Mouse (Mus musculus) C3H10T1/2 (cell line): ENCODE results near the gene Atg16l1. TPM values are rescaled to one million over a fixed set of nuclear protein-coding genes. Genes with fewer than 3 reads are reported as not detected.

Experiments used
- polyA plus RNA-seq, 2 experiments: library from polyadenylated mRNA; unstranded; fragments of >200 nt; fragmentation: generic; extraction: Trizol; gene quantifications; one replicate each; pipeline ENCODE4 v1.2.1; 2012; ENCODE audit warnings: missing spikeins in 2 of 2

The Atg16l1 gene
- polyA plus RNA-seq: 10 to 100 TPM in 1 of 2 experiments, 1 to 10 TPM in 1; 4.9 to 13.7 TPM

DNA sequence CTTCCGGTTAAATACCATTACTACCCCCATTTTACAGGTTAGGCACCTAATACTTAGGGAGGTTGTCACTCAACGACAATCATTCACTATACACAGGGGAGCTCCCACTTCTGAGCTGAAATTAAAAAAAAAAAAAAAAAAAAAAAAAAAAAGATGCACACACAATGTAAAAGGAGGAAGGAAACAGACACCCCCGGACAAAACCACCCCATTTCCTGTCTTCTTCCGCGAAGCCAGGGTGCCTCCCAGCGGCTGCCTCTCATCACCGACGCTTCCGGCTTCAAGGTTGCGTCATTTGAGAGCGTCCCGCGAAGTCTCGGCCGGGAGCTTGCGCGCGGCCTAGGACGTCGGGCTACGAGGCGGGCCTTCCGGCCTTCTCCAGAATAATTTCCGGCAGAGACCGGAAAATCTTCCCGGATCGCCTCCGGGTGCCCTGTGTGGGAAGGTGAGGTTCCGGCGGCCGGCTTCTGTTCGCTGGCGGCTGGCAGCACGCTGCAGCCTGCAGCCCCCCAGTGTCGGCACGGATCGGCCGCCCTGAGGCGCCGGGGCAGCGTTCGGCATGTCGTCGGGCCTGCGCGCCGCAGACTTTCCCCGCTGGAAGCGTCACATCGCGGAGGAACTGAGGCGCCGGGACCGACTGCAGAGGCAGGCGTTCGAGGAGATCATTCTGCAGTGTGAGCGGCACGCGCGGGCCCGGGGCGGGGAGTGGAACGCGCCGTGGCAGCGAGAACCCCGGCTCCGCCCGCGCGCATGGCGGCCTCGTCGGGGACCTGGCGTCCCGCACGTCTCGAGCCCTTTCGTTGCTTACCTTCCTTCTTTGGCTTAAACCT lies at the start of gene Atg16l1:
Atg16l1 (plus strand) TSS at position 230 of the 830 bp plus-strand sequence.

DNA sequence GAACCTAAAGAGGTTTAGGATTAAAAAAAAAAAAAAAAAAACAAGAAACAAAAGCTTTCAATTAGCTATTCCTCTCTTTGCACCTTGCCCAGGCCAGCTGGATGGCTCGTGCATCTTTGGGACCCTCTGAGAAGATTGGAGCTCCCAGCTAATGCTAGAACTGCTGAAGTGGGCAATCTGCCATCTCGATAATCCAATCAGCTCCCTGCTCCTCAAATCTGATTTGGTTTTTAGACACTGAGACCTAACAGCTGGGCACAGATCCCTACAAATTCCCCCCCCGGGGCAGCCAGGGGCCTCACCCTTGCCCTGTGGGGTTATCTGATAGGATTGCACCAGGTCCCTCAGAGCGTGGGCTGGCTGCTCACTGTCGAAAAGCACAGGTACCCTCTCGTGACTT lies 47.9 kb downstream of the Atg16l1 start, which contains the start of gene Sag:
Sag (plus strand) TSS at position 105 of the 400 bp plus-strand sequence.

Other genes starting within 250 kb of the Atg16l1 start
- 1 to 10 TPM in 1 of 2 experiments, under 1 TPM in 1; 0.61 to 3.0 TPM for gene Neu2, start 246.0 kb upstream of the Atg16l1 start, polyA plus RNA-seq
- 10 to 100 TPM in 1 of 2 experiments, 1 to 10 TPM in 1; 5.5 to 58.7 TPM for gene Ngef, start 182.0 kb upstream of the Atg16l1 start, polyA plus RNA-seq
- under 1 TPM; 0.01 to 0.02 TPM for gene Inpp5d, start 135.6 kb upstream of the Atg16l1 start, polyA plus RNA-seq
- 1 to 10 TPM in 1 of 2 experiments, under 1 TPM in 1; 0.39 to 1.0 TPM for gene Sag, start 47.8 kb downstream of the Atg16l1 start, polyA plus RNA-seq
- gene Dgkd, start 97.4 kb downstream of the Atg16l1 start, polyA plus RNA-seq: 10 to 100 TPM in 1 of 2 experiments, 1 to 10 TPM in 1; 6.0 to 14.2 TPM